Mouse (Mus musculus) CD4-positive naive resting alpha-beta T cell, adult 57 days (primary cell): ENCODE data around the gene Olfr885. TPM values are rescaled to one million over a fixed set of nuclear protein-coding genes. Genes with fewer than 3 reads are reported as not detected.

ENCODE experiments used
- total RNA-seq: library from RNA; stranded (reverse); gene quantifications from one replicate; pipeline ENCODE4 v1.2.4, GENCODE M21; 2023

Gene Olfr885
- not detected for total RNA-seq

DNA sequence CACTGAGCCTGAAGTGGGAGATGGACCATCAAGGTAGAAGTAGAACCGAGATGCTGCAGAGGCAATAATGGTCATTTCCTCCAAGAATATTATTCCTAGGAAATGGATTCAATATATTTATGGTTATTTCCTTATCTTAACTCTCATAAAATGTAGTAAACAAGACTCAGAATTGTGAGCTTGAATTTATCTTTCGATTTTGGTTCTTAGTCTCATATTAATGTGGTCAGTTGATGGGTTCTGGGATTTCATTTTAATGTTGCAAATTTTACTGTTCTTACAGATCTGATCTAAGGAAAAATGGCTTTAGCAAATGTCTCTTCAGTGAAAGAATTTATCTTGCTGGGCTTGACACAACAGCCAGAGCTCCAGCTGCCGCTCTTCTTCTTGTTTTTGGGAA, at the start of gene Olfr885:
TSS of gene Olfr885 (plus strand) at position 301 of the 400 bp plus-strand sequence.

DNA sequence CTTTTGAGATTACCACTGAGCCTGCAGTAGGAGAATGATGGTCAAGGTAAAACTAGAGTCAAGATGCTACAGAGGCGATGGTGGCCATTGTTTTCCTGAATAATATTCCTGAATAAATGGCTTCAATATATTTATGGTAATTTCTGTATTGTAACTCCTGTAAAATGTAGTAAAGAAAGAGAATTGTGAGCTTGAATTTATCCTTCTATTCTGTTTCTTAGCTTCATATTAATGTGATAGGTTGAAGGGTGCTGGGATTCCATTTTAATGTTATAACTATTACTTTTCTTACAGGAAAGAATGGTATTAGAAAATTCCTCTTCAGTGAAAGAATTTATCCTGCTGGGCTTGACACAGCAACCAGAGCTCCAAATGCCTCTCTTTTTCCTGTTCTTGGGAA, 35.6 kb upstream of the Olfr885 start, which contains the start of gene Olfr883:
TSS of gene Olfr883 (plus strand) at position 301 of the 400 bp plus-strand sequence.

DNA sequence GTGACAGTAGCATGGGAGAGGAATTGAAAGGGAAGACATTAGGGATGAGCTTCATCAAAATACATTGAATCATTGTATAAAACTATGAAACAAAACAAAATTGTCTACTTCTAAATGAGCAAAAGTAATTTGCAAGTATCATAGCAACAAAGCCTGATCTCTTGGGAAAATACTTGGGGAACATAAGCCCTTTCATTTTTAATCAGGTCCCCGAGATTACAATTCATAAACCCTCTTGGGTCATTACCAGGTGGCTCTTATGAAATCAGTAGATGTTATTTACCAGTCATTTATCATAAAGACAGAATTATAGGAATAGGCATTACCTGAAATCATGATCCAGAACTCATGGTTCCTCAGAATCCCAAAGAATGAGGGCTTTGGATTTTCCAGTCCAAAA, 14.9 kb upstream of the Olfr885 start, which contains the start of gene Olfr884:
TSS of gene Olfr884 (plus strand) at position 301 of the 400 bp plus-strand sequence.

DNA sequence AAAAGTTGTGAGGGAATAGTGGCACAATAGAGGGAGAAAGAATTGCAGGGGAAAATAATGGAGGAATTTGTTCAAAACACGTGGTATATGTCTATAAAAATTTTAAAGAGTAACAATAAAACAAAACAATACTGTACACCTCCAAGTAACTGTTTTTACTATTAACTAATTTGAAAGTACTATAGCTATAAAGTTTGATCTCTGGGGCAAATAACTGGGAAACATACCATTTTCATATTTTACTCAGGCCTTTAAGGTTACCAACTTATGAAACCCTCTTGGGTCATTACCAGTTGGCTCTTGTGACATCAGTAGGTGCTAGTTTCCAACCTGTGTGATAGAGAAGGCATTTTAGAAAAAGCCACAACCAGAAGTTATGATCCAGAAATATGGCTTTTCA, 22.6 kb downstream of the Olfr885 start, which contains the start of gene Olfr887:
TSS of gene Olfr887 (plus strand) at position 301 of the 400 bp plus-strand sequence.

DNA sequence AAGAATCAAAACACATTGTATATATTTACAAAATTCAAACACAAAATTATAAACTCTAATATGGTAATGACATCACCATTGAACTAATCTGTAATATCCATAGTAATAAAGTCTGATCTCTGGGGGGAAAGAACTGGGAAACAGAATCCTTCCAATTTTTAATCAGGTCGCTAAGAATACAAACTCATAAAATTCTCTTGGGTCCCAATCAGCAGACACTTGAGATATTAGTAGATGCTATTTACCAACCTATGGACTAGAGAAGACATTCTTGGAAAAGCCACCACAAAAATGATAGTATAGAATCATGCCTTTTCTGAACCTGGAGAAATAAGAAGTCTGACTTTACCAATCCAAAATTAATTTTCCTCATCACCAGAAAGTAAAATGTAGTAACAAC, 46.7 kb downstream of the Olfr885 start, which contains the start of gene Olfr888:
TSS of gene Olfr888 (plus strand) at position 301 of the 400 bp plus-strand sequence.

Other genes starting within 250 kb of the Olfr885 start
- not detected for gene Olfr877, start 207.1 kb upstream of the Olfr885 start, total RNA-seq
- not detected for gene Olfr145, start 164.6 kb upstream of the Olfr885 start, total RNA-seq
- gene Olfr878, start 143.5 kb upstream of the Olfr885 start, total RNA-seq = not detected
- not detected for gene Olfr881, start 69.5 kb upstream of the Olfr885 start, total RNA-seq
- gene Olfr883, start 35.5 kb upstream of the Olfr885 start, total RNA-seq = not detected
- gene Olfr884, start 14.8 kb upstream of the Olfr885 start, total RNA-seq = not detected
- not detected for gene Olfr887, start 22.8 kb downstream of the Olfr885 start, total RNA-seq
- not detected for gene Olfr888, start 46.8 kb downstream of the Olfr885 start, total RNA-seq
- gene Olfr889, start 53.9 kb downstream of the Olfr885 start, total RNA-seq = not detected
- not detected for gene Olfr890, start 81.2 kb downstream of the Olfr885 start, total RNA-seq
- gene Olfr891, start 119.5 kb downstream of the Olfr885 start, total RNA-seq = not detected
- gene Olfr893, start 147.0 kb downstream of the Olfr885 start, total RNA-seq = not detected
- not detected for gene Olfr894, start 156.7 kb downstream of the Olfr885 start, total RNA-seq
- not detected for gene Olfr143, start 191.5 kb downstream of the Olfr885 start, total RNA-seq
- not detected for gene Olfr895, start 206.5 kb downstream of the Olfr885 start, total RNA-seq
- not detected for gene Olfr896-ps1, start 229.8 kb downstream of the Olfr885 start, total RNA-seq